Mouse (Mus musculus) T-helper 17 cell (primary cell): Measurements from ENCODE around the gene Psmb6.
"Not testable (repeated sequence)": the region's sequence is repeated elsewhere in the genome, so short reads cannot be mapped to it uniquely, and the experiment has no call there.

Source experiments
- in situ Hi-C, 2 experiments: fragments of 300-600 bp; cut with MboI, MseI; formaldehyde crosslinking; loops; 1 replicate in 1 of 2; 2 replicates in 1 of 2; pipeline ENCODE4 v1.15.1; 2025; ENCODE audit warnings: high pct_unique_total_duplicates in 2 of 2

The Psmb6 gene

DNA sequence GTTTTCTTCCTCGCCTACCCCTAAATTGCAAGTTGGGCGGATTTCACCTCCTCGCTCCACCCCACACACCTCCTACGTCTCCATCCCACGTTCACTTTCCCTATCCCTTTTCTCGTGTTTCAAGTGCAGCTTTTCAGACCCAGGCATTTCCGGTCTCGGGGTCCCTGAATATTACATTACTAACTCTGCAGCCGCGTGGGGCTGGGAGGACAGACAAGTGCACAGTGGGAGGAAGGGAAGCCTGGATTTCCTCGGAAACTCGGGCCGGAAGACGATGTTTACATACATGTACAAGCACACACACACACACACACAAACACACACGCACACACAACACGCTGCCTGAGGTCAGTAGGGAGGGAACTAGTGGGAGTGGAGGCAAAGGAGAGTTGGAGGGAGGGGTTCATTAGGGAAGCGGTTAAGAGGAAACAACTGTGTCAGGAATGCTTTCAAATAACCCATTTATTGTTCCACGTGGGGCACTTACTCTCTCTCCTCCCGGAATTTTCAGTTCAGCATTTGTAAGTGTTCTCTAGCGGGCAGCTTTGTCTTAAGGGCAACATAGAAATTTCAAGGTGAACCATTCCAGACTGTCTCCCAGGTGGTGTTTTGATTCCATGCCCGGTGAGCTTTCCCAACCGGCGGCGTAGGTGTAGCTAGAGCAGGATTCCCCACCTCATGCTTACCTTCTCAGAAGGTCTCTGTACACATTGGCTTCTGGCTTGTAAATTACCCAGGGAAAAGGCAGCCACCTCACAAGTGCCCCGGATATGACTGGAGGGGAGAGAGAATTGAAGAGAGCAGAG lies 38.5 kb downstream of the Psmb6 start:
- in situ Hi-C loops = no loop called here

DNA sequence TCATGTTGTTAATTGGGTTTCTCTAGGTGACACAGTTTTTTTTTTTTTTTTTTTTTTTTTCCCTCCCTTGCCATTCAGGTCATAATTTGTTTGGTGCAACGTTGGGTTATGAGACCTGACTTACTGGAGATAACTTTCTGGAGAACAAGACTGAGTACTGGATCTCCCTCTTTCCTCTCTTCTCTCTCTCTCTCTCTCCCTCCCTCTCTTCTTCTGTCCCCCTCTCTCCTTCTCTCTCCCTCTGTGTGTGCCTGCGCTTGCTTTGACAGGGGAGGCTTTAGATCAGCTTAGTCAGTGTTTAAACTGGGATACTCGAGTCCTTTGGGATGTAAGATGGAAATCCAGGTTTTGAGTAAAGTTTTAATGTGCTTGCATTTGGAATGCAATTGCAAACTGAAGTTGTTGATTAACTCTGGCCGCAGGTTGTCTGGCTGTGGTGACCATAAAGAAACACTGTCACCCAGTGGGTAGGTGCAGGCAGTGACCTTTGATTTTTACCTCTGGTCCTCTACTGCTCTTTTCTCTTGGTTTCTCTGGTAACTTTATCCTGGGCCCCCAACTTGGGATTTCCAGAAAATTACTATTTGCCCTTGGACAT lies 39.2 kb downstream of the Psmb6 start:
- in situ Hi-C loops = no loop called here

DNA sequence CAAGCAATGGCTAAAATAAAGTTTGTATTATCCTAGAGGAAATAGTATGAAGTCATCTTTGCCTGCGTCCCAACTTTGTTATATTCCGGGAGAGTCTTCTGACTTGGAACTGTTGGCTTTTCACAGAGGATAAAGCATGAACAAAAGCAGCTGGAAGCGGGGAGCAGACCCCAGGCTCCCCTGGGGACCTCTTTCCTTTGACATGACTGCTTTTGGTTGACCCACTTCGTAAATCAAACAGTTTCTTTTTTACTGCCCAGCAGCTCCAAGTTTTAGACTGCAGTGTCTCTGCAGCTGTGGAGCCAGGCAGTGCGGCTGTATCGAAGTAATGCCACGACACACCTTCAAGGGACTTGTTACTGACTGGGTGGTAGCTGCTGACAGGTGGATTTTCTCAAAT lies 41.4 kb downstream of the Psmb6 start:
- in situ Hi-C loops = no loop called here

DNA sequence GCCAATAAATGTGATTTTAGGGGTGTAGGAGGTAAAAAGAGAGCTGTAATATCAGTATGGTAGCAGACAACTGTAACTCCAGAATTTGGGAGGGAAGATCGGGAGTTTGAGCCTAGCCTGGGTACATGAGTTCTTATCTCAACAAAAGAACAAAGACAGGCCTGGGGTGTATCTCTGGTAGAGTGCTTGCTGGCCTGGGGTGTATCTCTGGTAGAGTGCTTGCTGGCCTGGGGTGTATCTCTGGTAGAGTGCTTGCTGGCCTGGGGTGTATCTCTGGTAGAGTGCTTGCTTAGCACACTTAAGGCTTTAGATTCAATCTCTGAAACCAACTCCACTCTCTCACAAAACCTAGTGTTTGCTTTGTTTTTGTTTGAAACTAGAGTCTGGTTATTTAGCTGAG lies 45.4 kb downstream of the Psmb6 start:
- in situ Hi-C loops = not testable (repeated sequence)

DNA sequence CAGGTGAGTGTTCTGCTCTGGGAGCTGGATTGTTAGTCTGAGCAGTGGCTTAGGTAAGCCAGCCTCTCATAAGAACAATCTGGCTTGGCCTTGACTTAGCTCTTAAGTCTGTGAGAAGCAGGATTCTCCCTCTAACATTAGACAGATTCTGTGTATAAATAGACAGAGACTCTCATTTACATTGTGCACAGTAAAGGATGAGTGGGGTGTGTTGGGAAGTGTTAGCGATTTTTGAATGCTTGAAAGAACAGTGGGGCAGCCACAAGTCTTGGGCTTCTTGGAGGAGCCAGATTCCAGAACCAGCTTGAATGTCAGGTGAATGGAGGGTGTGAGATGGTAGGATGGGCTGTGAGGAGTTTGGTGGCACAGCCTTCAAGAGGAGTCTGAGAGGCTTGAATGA lies 46.5 kb downstream of the Psmb6 start:
- in situ Hi-C loops = no loop called here

DNA sequence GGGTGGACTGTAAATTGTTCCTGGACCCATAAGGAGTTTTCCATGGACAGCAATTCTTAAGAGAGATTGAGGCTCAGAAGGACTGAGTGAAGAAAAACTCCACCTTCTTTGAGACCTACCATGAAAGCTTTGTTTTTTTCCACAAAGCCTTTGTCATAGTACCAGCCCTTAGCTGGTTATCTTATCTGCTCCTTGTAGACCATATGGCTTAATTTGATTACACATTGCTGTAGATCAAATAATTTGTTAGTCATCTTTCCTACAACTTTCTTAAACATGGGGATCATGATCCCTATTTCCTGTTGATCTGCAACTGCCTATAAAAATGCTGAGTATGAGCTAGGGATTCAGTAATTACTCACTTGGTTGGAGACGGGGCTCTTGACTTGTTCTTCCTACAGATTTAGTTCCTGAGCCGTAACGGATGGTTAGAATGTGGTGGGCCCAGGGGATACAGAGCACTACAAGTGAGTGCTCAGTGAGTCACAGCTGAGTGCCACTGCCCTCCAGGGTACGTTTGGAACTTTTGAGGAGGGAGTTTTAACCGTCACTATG lies 47.3 kb downstream of the Psmb6 start:
- in situ Hi-C loops = no loop called here

DNA sequence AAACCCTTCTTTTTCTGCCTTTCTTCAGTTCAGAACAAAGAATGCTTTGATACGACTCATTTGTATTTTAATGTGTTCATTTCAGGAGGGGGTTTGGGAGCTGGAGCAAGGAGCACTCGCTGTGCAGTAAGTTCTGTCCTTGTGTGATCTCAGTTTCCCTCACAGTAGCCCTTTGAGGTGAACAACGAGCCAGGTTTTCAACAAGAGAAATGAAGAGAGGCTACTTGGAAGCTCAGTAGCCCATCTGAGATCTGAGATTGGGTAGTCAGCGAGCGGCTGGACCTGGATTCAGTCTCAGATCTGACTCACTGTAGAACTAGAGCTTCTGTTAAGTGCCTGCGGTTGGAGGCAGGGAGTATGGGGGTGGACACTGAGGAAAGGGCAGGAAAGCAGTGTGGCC lies 48.7 kb downstream of the Psmb6 start:
- in situ Hi-C loops = no loop called here

DNA sequence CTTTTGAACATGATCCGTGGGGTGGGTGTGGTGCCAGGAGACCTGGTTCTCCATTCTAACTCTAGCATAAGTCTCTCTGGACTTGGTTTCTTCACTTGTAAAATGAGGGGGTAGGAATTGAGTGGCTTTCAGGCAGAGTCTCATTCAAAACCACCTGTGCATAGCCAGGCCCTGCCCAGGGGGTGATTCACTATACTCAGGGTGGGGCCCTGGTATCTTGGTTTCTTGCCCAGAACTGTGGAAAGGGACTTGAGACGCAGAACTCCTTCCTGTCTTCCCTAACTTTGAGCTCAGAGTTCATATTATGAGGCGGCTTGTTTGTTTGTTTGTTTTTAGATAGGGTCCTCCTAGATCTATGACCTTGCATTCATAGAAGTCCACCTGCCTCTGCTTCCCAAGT lies 52.0 kb downstream of the Psmb6 start:
- in situ Hi-C loops = no loop called here
